Mouse (Mus musculus) ES-E14 (cell line): ENCODE data around the gene Gm28051. TPM values are rescaled to one million over a fixed set of nuclear protein-coding genes. Genes with fewer than 3 reads are reported as not detected.
A peak's percentile ranks its signal among the peaks of the same experiment; 100 is the strongest.

Experiments
- DNase-seq: peaks from one replicate; pipeline ENCODE4 v3.0.0-alpha.2; 2013; ENCODE audit warnings: low read depth, low spot score
- H3K27ac ChIP-seq: 2 replicates; pipeline ENCODE4 v1.5.1; 2012; ENCODE audit warnings: low read depth, mild to moderate bottlenecking, low read length, moderate library complexity, mixed read lengths; ENCODE audit not compliant: poor library complexity, insufficient read depth, severe bottlenecking
- H3K36me3 ChIP-seq: 2 replicates; pipeline ENCODE4 v1.6.1; 2012; ENCODE audit warnings: mild to moderate bottlenecking, low read length, moderate library complexity, mixed read lengths; ENCODE audit not compliant: control insufficient read depth, poor library complexity, insufficient read depth, severe bottlenecking
- H3K4me1 ChIP-seq, 2 experiments: fragments of 150-350 bp in 1 of 2; sonication (generic) in 1 of 2; 2 replicates each; pipeline ENCODE4 v1.6.1; 2012; ENCODE audit warnings: low read length in 2 of 2, mild to moderate bottlenecking in 1 of 2, mixed read lengths in 1 of 2; ENCODE audit not compliant: control insufficient read depth in 2 of 2, insufficient read depth in 2 of 2, poor library complexity in 1 of 2
- H3K4me3 ChIP-seq, 2 experiments: fragments of 150-350 bp in 1 of 2; sonication (generic) in 1 of 2; 2 replicates each; pipeline ENCODE4 v1.5.1; 2012; ENCODE audit warnings: low read length in 2 of 2, low read depth in 1 of 2, mild to moderate bottlenecking in 1 of 2, mixed read lengths in 1 of 2; ENCODE audit not compliant: insufficient read depth in 1 of 2, poor library complexity in 1 of 2, severe bottlenecking in 1 of 2
- H3K9ac ChIP-seq: 2 replicates; pipeline ENCODE4 v1.6.1; 2012; ENCODE audit warnings: low read depth, mild to moderate bottlenecking, low read length, mixed read lengths; ENCODE audit not compliant: poor library complexity, insufficient read depth, severe bottlenecking
- H3K9me3 ChIP-seq: fragments of 150-350 bp; sonication (generic); 2 replicates; pipeline ENCODE4 v1.6.1; 2012; ENCODE audit warnings: low read depth, mild to moderate bottlenecking, low read length; ENCODE audit not compliant: control insufficient read depth, insufficient read depth
- CHD2 ChIP-seq: IDR thresholded peaks from 2 replicates; pipeline ENCODE4 v1.6.1; 2014; ENCODE audit warnings: mild to moderate bottlenecking, low read depth, low read length, inconsistent platforms
- HCFC1 ChIP-seq: IDR thresholded peaks from 2 replicates; pipeline ENCODE4 v1.6.1; 2012; ENCODE audit warnings: low read length, inconsistent platforms, borderline replicate concordance; ENCODE audit not compliant: insufficient read depth
- MAFK ChIP-seq: IDR thresholded peaks from 2 replicates; pipeline ENCODE4 v1.6.1; 2014; ENCODE audit warnings: mild to moderate bottlenecking, low read depth, low read length, inconsistent platforms; ENCODE audit not compliant: insufficient read depth
- ZC3H11A ChIP-seq: IDR thresholded peaks from 2 replicates; pipeline ENCODE4 v1.6.1; 2012; ENCODE audit warnings: low read depth, mild to moderate bottlenecking, inconsistent platforms, low read length, borderline replicate concordance
- ZNF384 ChIP-seq: IDR thresholded peaks from 2 replicates; pipeline ENCODE4 v1.6.1; 2012; ENCODE audit warnings: low read depth, low read length, inconsistent platforms
- in situ Hi-C, 2 experiments: fragments of 600-800 bp; cut with MboI; formaldehyde crosslinking; loops; one replicate each; pipeline ENCODE4 v1.15.1; 2025; ENCODE audit warnings: low sequenced_read_pairs in 2 of 2, inconsistent platforms in 1 of 2; ENCODE audit not compliant: unreplicated experiment in 2 of 2
- total RNA-seq: library from RNA; depleted of rRNA; stranded (reverse); fragments of 300-350 nt; gene quantifications from 2 replicates; pipeline ENCODE4 v1.2.3, GENCODE M21; 2012

Gene Gm28051
- total RNA-seq, 1 experiment, result not detected

- DNase-seq, result no peak
- Histone ChIP-seq H3K4me1 (peaks cover 12 to 14% of the 10 kb centered on the region in 2 experiments), H3K9me3 (no peaks in the 10 kb centered on the region), H3K4me3 (peak overlapping the region in 1 of 2 experiments; percentile 41; a peak in 2 of 4 replicates), H3K36me3 (no peaks in the 10 kb centered on the region; the same call in 1 of the 2 replicates), H3K9ac (peak overlapping the region; percentile 14; the same call in 1 of the 2 replicates), H3K27ac (peak overlapping the region; percentile 94)
- in situ Hi-C loops, result loop anchor here in 1 of 2 experiments (25.0 kb wide), 1 partner anchor 219 kb away; no protein-coding TSS in a partner anchor
- TF ChIP-seq HCFC1, result no peak
- TF ChIP-seq MAFK, result peak; percentile 67
These were observed 26.6 kb downstream of the Gm28051 start for GRCm38 (mm10) chr12:102730798-102731619.

GRCm38 (mm10) chr12:102729855-102730797 lies 27.4 kb downstream of the Gm28051 start:
- Histone ChIP-seq H3K9ac (peak overlapping the region; percentile 66), H3K4me3 (peak overlapping the region; percentile 38 to 41), H3K36me3 (no peaks in the 10 kb centered on the region; the same call in 1 of the 2 replicates), H3K4me1 (peaks cover 14 to 22% of the 10 kb centered on the region in 2 experiments), H3K9me3 (no peaks in the 10 kb centered on the region), H3K27ac (peak overlapping the region; percentile 98)
- in situ Hi-C loops, result loop anchor here (10.0 to 25.0 kb wide), 2 partner anchors 218 to 225 kb away; no protein-coding TSS in a partner anchor
- TF ChIP-seq CHD2 (peak; percentile 38; the same call in 1 of the 2 replicates), MAFK (no peak)
- peak; percentile 99 for DNase-seq

- Histone ChIP-seq H3K9ac (0 out of 2 replicates have a peak overlapping the region, but pooled peaks have one; percentile 18), H3K9me3 (no peaks in the 10 kb centered on the region), H3K36me3 (no peaks in the 10 kb centered on the region), H3K4me3 (no peak overlapping the region), H3K4me1 (peaks cover 8 to 30% of the 10 kb centered on the region in 2 experiments; a peak in 3 of 4 replicates), H3K27ac (peak overlapping the region; percentile 9; the same call in 1 of the 2 replicates)
- TF ChIP-seq ZC3H11A, result no peak
- DNase-seq, result no peak
- in situ Hi-C loops, result loop anchor here (10.0 to 25.0 kb wide), 2 partner anchors 213 to 221 kb away; no protein-coding TSS in a partner anchor
These were observed 31.8 kb downstream of the Gm28051 start for GRCm38 (mm10) chr12:102725761-102726175.

- no peaks in the 10 kb centered on the region for H3K36me3 ChIP-seq
- TF ChIP-seq MAFK (peak; percentile 87), ZC3H11A (no peak), ZNF384 (no peak)
- H3K9ac ChIP-seq, result no peak overlapping the region
- no peak overlapping the region for H3K4me3 ChIP-seq
- H3K9me3 ChIP-seq, result no peaks in the 10 kb centered on the region
- in situ Hi-C loops, result loop anchor here (10.0 to 25.0 kb wide), 2 partner anchors 213 to 220 kb away; no protein-coding TSS in a partner anchor
- no peak for DNase-seq
- H3K4me1 ChIP-seq, result peaks cover 8 to 30% of the 10 kb centered on the region in 2 experiments; a peak in 3 of 4 replicates
- no peak overlapping the region for H3K27ac ChIP-seq
These were observed 32.4 kb downstream of the Gm28051 start for GRCm38 (mm10) chr12:102725146-102725545.
